Mouse (Mus musculus) thymus, adult 2 months (tissue): ENCODE measurements at regions not wholly inside any gene's neighbourhood (a gene's known extent, or its start where the extent isn't known, plus 50 kb on each side); places are given as distances from the start of the nearest gene placed in this dataset.

Source experiments
- DNase-seq: peaks from one replicate; pipeline ENCODE4 v3.0.0; 2021
- H3K27ac ChIP-seq: fragments of 200-500 bp; 2 replicates; pipeline ENCODE4 v1.5.1; 2012; ENCODE audit warnings: low read length, control low read depth; ENCODE audit not compliant: control insufficient read depth, insufficient read depth
- H3K27me3 ChIP-seq: fragments of 200-500 bp; 2 replicates; pipeline ENCODE4 v1.6.1; 2012; ENCODE audit warnings: mild to moderate bottlenecking, low read length, moderate library complexity, mixed read lengths; ENCODE audit not compliant: control insufficient read depth, insufficient read depth
- H3K36me3 ChIP-seq: fragments of 200-500 bp; 2 replicates; pipeline ENCODE4 v1.6.1; 2012; ENCODE audit warnings: mild to moderate bottlenecking, low read length, moderate library complexity; ENCODE audit not compliant: control insufficient read depth, insufficient read depth
- H3K4me1 ChIP-seq: fragments of 200-500 bp; replicated peaks from 2 replicates; pipeline ENCODE4 v1.6.1; 2012; ENCODE audit warnings: low read length; ENCODE audit not compliant: control insufficient read depth, insufficient read depth
- H3K4me3 ChIP-seq: fragments of 200-500 bp; 2 replicates; pipeline ENCODE4 v1.5.1; 2012; ENCODE audit warnings: mild to moderate bottlenecking, low read length, control low read depth, moderate library complexity; ENCODE audit not compliant: control insufficient read depth, insufficient read depth
- CTCF ChIP-seq: fragments of 200-500 bp; IDR thresholded peaks from 2 replicates; pipeline ENCODE4 v1.5.1; 2012; ENCODE audit warnings: mild to moderate bottlenecking, control low read depth, low read length, moderate library complexity, borderline replicate concordance; ENCODE audit not compliant: control insufficient read depth, poor library complexity, insufficient read depth; ENCODE audit errors: extremely low read depth
- POLR2A ChIP-seq: fragments of 200-500 bp; IDR thresholded peaks from 2 replicates; pipeline ENCODE4 v1.6.1; 2012; ENCODE audit warnings: mild to moderate bottlenecking, low read length, control low read depth, moderate library complexity; ENCODE audit not compliant: control insufficient read depth, poor library complexity, insufficient read depth; ENCODE audit errors: extremely low read depth
- WGBS: fragments of 180-500 bp; shearing (Covaris S2); methylation state at CpG from one replicate; pipeline ENCODE4 v1.1.7; 2018; 5-methylcytosine and 5-hydroxymethylcytosine counted together

DNA sequence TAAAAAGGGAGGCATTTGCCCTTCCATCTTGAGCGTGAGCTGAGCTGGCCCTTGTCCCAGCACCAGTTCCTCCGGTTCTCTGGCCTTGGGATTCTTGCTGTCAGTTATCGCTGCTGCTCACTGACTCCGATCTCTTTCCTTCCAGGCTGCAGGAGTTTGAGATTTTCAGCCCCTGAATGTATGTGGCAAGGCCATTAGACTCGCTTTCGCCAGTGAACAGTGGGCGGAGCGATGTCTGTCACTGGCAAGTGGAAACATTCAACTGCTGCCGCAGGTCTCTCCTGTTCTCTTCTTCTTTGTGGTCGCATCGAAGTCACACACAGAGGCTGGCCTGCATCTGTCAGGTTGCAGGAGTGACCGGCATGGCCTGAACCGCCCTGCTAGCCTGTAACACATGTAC, 104.6 kb upstream of the Jarid2 start:
- 64% methylated on average over 13 of the region's 13 CpGs for WGBS
- TF ChIP-seq POLR2A (no peak), CTCF (no peak)
- Histone ChIP-seq H3K27me3 (no peaks in the 10 kb centered on the region), H3K4me1 (no peaks in the 10 kb centered on the region; the same call in 1 of the 2 replicates), H3K4me3 (no peak overlapping the region), H3K27ac (no peak overlapping the region), H3K36me3 (no peaks in the 10 kb centered on the region)
- DNase-seq, result peak; percentile 35

DNA sequence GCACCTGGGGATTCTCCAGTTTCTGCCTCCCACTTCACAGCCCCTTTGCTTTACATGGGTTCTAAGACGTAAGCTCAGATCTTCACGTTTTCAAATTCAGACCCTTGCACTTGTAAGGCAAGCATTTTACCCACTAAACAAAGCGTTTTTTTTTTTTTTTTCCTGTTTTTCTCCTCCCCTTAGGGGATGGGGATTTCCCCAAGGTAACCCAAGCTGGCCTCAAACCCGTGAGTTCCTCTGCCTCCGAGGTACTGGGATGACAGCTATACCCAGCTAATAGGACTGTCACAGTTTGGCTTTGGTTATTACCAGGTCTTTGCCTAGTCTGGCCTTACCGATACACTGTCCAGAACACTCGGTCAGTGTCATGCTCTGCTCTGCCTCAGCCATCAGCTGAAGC, 103.5 kb upstream of the Jarid2 start:
- no peaks in the 10 kb centered on the region for H3K36me3 ChIP-seq
- WGBS, result 57% methylated on average over 7 of the region's 7 CpGs
- no peak for DNase-seq
- H3K4me3 ChIP-seq, result no peak overlapping the region
- H3K4me1 ChIP-seq, result no peaks in the 10 kb centered on the region; the same call in 1 of the 2 replicates
- no peak overlapping the region for H3K27ac ChIP-seq
- TF ChIP-seq POLR2A, result no peak
- TF ChIP-seq CTCF, result no peak
- H3K27me3 ChIP-seq, result no peaks in the 10 kb centered on the region

DNA sequence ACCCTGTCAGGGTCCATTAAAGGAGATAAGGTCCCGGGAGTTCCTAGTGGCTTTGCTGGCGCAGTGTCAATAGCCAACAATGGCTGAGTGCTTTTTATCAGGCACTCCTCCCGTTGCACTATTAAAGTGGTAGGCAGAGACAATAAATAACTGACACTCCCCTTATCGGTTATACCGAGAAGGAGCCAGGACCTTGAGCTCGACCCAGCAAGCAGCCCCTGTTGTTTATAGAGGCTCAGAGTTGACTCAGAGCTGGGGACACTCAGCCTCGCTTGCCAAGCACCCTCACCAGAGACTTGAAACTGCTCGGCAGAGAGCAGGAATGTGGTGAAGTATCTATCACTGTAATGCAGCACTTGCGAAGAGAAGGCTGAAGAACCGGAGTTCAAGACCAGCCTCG, 102.5 kb upstream of the Jarid2 start:
- WGBS, result 92% methylated on average over 11 of the region's 11 CpGs
- Histone ChIP-seq H3K4me1 (no peaks in the 10 kb centered on the region; the same call in 1 of the 2 replicates), H3K27me3 (no peaks in the 10 kb centered on the region), H3K27ac (no peak overlapping the region), H3K36me3 (no peaks in the 10 kb centered on the region), H3K4me3 (no peak overlapping the region)
- no peak for DNase-seq
- no peak for TF ChIP-seq CTCF
- no peak for TF ChIP-seq POLR2A

DNA sequence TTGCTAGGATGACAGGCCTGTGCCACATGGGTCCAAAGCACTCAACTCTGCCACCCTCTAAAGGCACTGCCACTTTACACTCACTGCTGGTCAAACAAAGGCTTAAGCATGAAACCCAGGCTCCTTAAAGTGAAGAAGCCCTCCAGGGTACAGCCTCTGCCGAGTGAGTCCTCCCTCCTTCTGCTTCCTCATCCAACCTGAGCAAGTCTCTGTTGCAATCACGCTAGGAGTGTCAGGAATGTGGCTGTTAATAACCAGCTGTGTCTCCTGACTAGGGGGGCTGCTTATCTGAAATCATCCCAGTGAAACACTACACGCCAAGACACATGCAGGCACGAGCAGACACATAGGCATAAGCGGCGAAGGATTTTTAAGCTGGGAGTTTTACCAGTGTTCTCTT, 99.2 kb upstream of the Jarid2 start:
- Histone ChIP-seq H3K36me3 (no peaks in the 10 kb centered on the region), H3K4me3 (no peak overlapping the region), H3K4me1 (peaks cover 5% of the 10 kb centered on the region), H3K27ac (no peak overlapping the region), H3K27me3 (no peaks in the 10 kb centered on the region)
- TF ChIP-seq POLR2A (no peak), CTCF (no peak)
- no peak for DNase-seq
- 93% methylated on average over 6 of the region's 6 CpGs for WGBS

DNA sequence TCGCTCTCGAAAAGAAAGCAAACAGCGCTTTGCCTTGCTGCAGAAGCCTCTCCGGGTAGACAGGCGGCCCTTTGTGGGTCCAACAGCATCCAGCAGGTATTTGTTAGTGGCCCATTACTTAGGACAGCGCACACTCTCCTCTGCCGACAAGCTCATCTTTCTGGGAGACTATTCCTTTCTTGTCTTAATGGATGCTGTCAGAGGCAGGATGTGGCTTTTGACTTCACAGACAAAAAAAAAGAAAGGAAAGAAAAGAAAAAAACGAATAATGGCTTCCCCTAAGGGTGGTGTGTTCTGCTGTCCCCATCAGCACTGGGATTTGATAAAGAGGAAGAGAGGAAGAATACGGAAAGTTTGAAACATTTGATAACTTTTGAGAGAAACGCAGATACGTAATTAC, 94.7 kb upstream of the Jarid2 start:
- Histone ChIP-seq H3K36me3 (no peaks in the 10 kb centered on the region), H3K27me3 (no peaks in the 10 kb centered on the region), H3K4me1 (peaks cover 14% of the 10 kb centered on the region), H3K27ac (peak overlapping the region; percentile 44; the same call in 1 of the 2 replicates), H3K4me3 (no peak overlapping the region)
- TF ChIP-seq CTCF (no peak), POLR2A (no peak)
- WGBS, result 42% methylated on average over 11 of the region's 11 CpGs
- DNase-seq, result peak; percentile 9

DNA sequence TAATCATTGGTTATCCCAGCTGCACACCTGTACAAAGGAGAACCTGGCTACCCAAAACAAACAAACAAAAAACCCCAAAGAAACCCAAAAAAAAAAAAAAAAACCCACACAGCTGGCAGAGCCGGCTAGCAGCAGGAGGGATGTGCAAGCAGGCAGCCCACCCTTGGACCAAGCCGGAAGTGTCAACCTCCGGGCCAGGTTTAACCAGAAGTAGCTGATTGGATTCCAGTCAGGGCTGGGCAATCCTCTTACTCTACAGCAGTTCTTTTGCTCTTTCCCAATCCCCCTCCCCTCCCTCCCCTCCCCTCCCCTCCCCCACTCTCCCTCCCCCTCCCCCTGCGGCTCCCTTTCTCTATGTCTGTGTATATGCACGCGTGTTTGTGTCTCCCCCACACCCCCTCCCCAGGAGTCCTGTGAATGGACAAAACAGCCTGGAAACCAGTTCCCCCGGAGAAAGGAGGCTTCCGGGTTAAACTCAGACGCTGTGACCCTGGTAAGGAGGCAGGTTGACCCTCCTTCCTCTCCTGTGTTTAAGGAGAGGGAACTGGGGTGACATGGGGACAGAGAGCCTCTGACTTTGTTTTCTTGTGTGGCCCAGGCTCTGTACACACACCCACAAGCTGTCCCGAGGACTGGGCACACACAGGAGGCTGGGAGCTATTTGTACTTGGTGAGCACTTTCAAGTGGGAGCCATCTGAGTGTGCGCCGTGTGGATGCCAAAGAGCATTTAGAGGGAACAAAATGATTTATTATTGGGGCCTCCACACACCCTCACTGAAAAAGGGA, 93.9 kb upstream of the Jarid2 start:
- Histone ChIP-seq H3K4me1 (peaks cover 14% of the 10 kb centered on the region), H3K4me3 (0 out of 2 replicates have a peak overlapping the region, but pooled peaks have one; percentile 14), H3K27ac (peak overlapping the region; percentile 30; the same call in 1 of the 2 replicates), H3K36me3 (no peaks in the 10 kb centered on the region), H3K27me3 (no peaks in the 10 kb centered on the region)
- WGBS, result 24% methylated on average over 11 of the region's 12 CpGs
- TF ChIP-seq CTCF (no peak), POLR2A (no peak)
- peak; percentile 34 for DNase-seq

DNA sequence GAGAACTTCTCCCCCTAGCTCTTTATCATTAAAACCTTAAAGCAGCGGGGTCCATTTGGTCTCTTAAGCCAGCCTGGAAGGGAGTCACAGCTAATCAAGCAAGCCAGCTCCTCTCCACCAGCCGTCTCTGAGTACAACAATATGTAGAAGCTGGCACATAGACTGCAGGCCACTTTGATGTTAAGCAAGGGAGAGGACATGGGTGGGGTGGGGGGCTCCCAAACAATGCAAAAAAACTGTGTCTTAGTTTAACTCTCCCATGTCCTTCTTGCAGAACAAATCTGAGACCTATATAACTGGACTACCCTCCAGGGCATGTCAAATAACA, 93.3 kb upstream of the Jarid2 start:
- TF ChIP-seq POLR2A (no peak), CTCF (no peak)
- H3K27me3 ChIP-seq, result no peaks in the 10 kb centered on the region
- DNase-seq, result no peak
- no peak overlapping the region for H3K27ac ChIP-seq
- WGBS, result 86% methylated on average over 2 of the region's 2 CpGs
- H3K4me1 ChIP-seq, result peaks cover 14% of the 10 kb centered on the region
- no peak overlapping the region for H3K4me3 ChIP-seq
- H3K36me3 ChIP-seq, result no peaks in the 10 kb centered on the region
